Mouse (Mus musculus) limb, embryonic 15.5 days (tissue): ENCODE measurements around the gene Lyz2. TPM values are rescaled to one million over a fixed set of nuclear protein-coding genes. Genes with fewer than 3 reads are reported as not detected.
"Not testable (repeated sequence)": the region's sequence is repeated elsewhere in the genome, so short reads cannot be mapped to it uniquely, and the experiment has no call there.

Experiments
- ATAC-seq: fragments of 200-750 bp; cut with Nextera tagmentation; 2 replicates; pipeline ENCODE4 v1.8.0; 2017; ENCODE audit warnings: low read depth, moderate TSS enrichment; ENCODE audit not compliant: insufficient number of reproducible peaks, low FRiP score, low TSS enrichment
- H3K27ac ChIP-seq: fragments of 300-500 bp; sonication (generic); 2 replicates; pipeline ENCODE4 v1.5.1; 2015; ENCODE audit warnings: moderate library complexity, mild to moderate bottlenecking, inconsistent platforms
- H3K27me3 ChIP-seq: fragments of 300-500 bp; sonication (generic); 2 replicates; pipeline ENCODE4 v1.6.1; 2015; ENCODE audit warnings: inconsistent platforms
- H3K36me3 ChIP-seq: fragments of 300-500 bp; sonication (generic); 2 replicates; pipeline ENCODE4 v1.6.1; 2015; ENCODE audit warnings: inconsistent platforms
- H3K4me1 ChIP-seq: fragments of 300-500 bp; sonication (generic); 2 replicates; pipeline ENCODE4 v1.6.1; 2015; ENCODE audit warnings: inconsistent platforms
- H3K4me2 ChIP-seq: fragments of 300-500 bp; sonication (generic); 2 replicates; pipeline ENCODE4 v1.6.1; 2015; ENCODE audit warnings: mild to moderate bottlenecking, inconsistent platforms
- H3K4me3 ChIP-seq: fragments of 300-500 bp; sonication (generic); 2 replicates; pipeline ENCODE4 v1.5.1; 2015; ENCODE audit warnings: mild to moderate bottlenecking, inconsistent platforms
- H3K9ac ChIP-seq: fragments of 300-500 bp; sonication (generic); 2 replicates; pipeline ENCODE4 v1.6.1; 2015; ENCODE audit warnings: inconsistent platforms
- H3K9me3 ChIP-seq: fragments of 300-500 bp; sonication (generic); 2 replicates; pipeline ENCODE4 v1.6.1; 2016; ENCODE audit warnings: inconsistent platforms
- WGBS: fragments of 180-500 bp; shearing (Covaris S2); methylation state at CpG from one replicate; pipeline ENCODE4 v1.1.7; 2015; 5-methylcytosine and 5-hydroxymethylcytosine counted together
- polyA plus RNA-seq: library from polyadenylated mRNA; unstranded; fragments of >200 nt; fragmentation: Nextera tagmentation; extraction: Ambion mirVana; gene quantifications from 2 replicates; pipeline ENCODE4 v1.2.1, GENCODE M21; 2015

The Lyz2 gene
- polyA plus RNA-seq, 1 experiment from 2014 or later, result 119 TPM

GRCm38 (mm10) chr10:117283196-117283595 is 1.1 kb upstream of the Lyz2 start:
- not testable (repeated sequence) for H3K27ac ChIP-seq, H3K9ac ChIP-seq, H3K36me3 ChIP-seq, ATAC-seq, H3K9me3 ChIP-seq, H3K4me1 ChIP-seq, H3K4me2 ChIP-seq, H3K27me3 ChIP-seq, H3K4me3 ChIP-seq
- 85% methylated on average over 4 of the region's 4 CpGs for WGBS

- Histone ChIP-seq H3K4me2 (no peak overlapping the region), H3K4me3 (no peak overlapping the region), H3K9ac (no peak overlapping the region), H3K4me1 (no peaks in the 10 kb centered on the region), H3K36me3 (no peaks in the 10 kb centered on the region), H3K9me3 (no peaks in the 10 kb centered on the region), H3K27ac (no peak overlapping the region), H3K27me3 (no peaks in the 10 kb centered on the region)
- ATAC-seq, result no peak
- 70% methylated on average over 2 of the region's 2 CpGs for WGBS
Measured at GRCm38 (mm10) chr10:117282551-117282950, 430 bp upstream of the Lyz2 start.

- 85% methylated on average over 7 of the region's 7 CpGs for WGBS
- no peaks in the 10 kb centered on the region for H3K36me3 ChIP-seq
- no peak overlapping the region for H3K4me2 ChIP-seq
- no peaks in the 10 kb centered on the region for H3K27me3 ChIP-seq
- no peaks in the 10 kb centered on the region for H3K9me3 ChIP-seq
- H3K27ac ChIP-seq, result no peak overlapping the region
- H3K4me1 ChIP-seq, result no peaks in the 10 kb centered on the region
- H3K9ac ChIP-seq, result no peak overlapping the region
- no peak overlapping the region for H3K4me3 ChIP-seq
- ATAC-seq, result no peak
Measured at GRCm38 (mm10) chr10:117281381-117281920, 670 bp downstream of the Lyz2 start.

GRCm38 (mm10) chr10:117280000-117280399 is 2.1 kb downstream of the Lyz2 start:
- Histone ChIP-seq H3K9me3 (no peaks in the 10 kb centered on the region), H3K4me2 (no peak overlapping the region), H3K27me3 (no peaks in the 10 kb centered on the region), H3K36me3 (no peaks in the 10 kb centered on the region), H3K9ac (no peak overlapping the region), H3K4me1 (no peaks in the 10 kb centered on the region), H3K4me3 (no peak overlapping the region), H3K27ac (no peak overlapping the region)
- WGBS, result 40% methylated on average over 1 of the region's 1 CpGs
- ATAC-seq, result no peak

GRCm38 (mm10) chr10:117278510-117278909 is 3.6 kb downstream of the Lyz2 start:
- not testable (repeated sequence) for H3K4me3 ChIP-seq, H3K36me3 ChIP-seq, H3K4me1 ChIP-seq, ATAC-seq, H3K4me2 ChIP-seq, H3K9ac ChIP-seq, H3K9me3 ChIP-seq, H3K27ac ChIP-seq, H3K27me3 ChIP-seq
- WGBS, result 62% methylated on average over 2 of the region's 2 CpGs

GRCm38 (mm10) chr10:117277779-117278178 is 4.3 kb downstream of the Lyz2 start:
- H3K36me3 ChIP-seq, H3K4me3 ChIP-seq, H3K27me3 ChIP-seq, H3K9me3 ChIP-seq, H3K4me1 ChIP-seq, H3K9ac ChIP-seq, H3K4me2 ChIP-seq, ATAC-seq, H3K27ac ChIP-seq: not testable (repeated sequence)
- WGBS, result 83% methylated on average over 9 of the region's 9 CpGs

GRCm38 (mm10) chr10:117275681-117276369 is 6.3 kb downstream of the Lyz2 start:
- no peak overlapping the region for H3K4me3 ChIP-seq
- no peaks in the 10 kb centered on the region for H3K36me3 ChIP-seq
- no peak for ATAC-seq
- H3K4me2 ChIP-seq, result no peak overlapping the region
- H3K4me1 ChIP-seq, result no peaks in the 10 kb centered on the region
- H3K9ac ChIP-seq, result no peak overlapping the region
- WGBS, result 81% methylated on average over 10 of the region's 10 CpGs
- no peaks in the 10 kb centered on the region for H3K27me3 ChIP-seq
- H3K9me3 ChIP-seq, result no peaks in the 10 kb centered on the region
- H3K27ac ChIP-seq, result no peak overlapping the region

- H3K27ac ChIP-seq, ATAC-seq, H3K4me1 ChIP-seq, H3K27me3 ChIP-seq, H3K36me3 ChIP-seq, H3K4me3 ChIP-seq, H3K9me3 ChIP-seq, H3K4me2 ChIP-seq, H3K9ac ChIP-seq: not testable (repeated sequence)
- 84% methylated on average over 4 of the region's 7 CpGs for WGBS
Measured at GRCm38 (mm10) chr10:117274645-117275044, 7.5 kb downstream of the Lyz2 start.

GRCm38 (mm10) chr10:117272023-117272422 is 10.1 kb downstream of the Lyz2 start:
- no peaks in the 10 kb centered on the region for H3K9me3 ChIP-seq
- H3K9ac ChIP-seq, result no peak overlapping the region
- H3K4me2 ChIP-seq, result no peak overlapping the region
- H3K36me3 ChIP-seq, result no peaks in the 10 kb centered on the region
- no peak overlapping the region for H3K27ac ChIP-seq
- no peaks in the 10 kb centered on the region for H3K27me3 ChIP-seq
- H3K4me1 ChIP-seq, result no peaks in the 10 kb centered on the region
- H3K4me3 ChIP-seq, result no peak overlapping the region
- ATAC-seq, result no peak

- no peak for ATAC-seq
- H3K9me3 ChIP-seq, result peaks cover 5% of the 10 kb centered on the region; the same call in 1 of the 2 replicates
- H3K36me3 ChIP-seq, result no peaks in the 10 kb centered on the region
- no peak overlapping the region for H3K4me2 ChIP-seq
- no peaks in the 10 kb centered on the region for H3K27me3 ChIP-seq
- no peak overlapping the region for H3K9ac ChIP-seq
- H3K4me3 ChIP-seq, result no peak overlapping the region
- no peaks in the 10 kb centered on the region for H3K4me1 ChIP-seq
- no peak overlapping the region for H3K27ac ChIP-seq
Measured at GRCm38 (mm10) chr10:117259870-117260269, 22.3 kb downstream of the Lyz2 start.

- no peak within 1 kb of the TSS for H3K4me2 ChIP-seq
- 88% methylated on average over 12 of the region's 12 CpGs for WGBS
- H3K9ac ChIP-seq, result no peak within 1 kb of the TSS
Measured at GRCm38 (mm10) chr10:117238603-117239002, 43.5 kb downstream of the Lyz2 start, which contains the start of gene 9530003J23Rik. TSS of gene 9530003J23Rik (minus strand) at chr10:117238703.

GRCm38 (mm10) chr10:117235866-117236265 is 46.3 kb downstream of the Lyz2 start:
- Histone ChIP-seq H3K27ac (no peak overlapping the region), H3K4me3 (no peak overlapping the region), H3K36me3 (no peaks in the 10 kb centered on the region), H3K4me1 (0 out of 2 replicates have a peak, but pooled peaks cover 3% of the 10 kb centered on the region), H3K27me3 (no peaks in the 10 kb centered on the region), H3K9ac (no peak overlapping the region), H3K9me3 (no peaks in the 10 kb centered on the region), H3K4me2 (peak overlapping the region; percentile 17; the same call in 1 of the 2 replicates)
- no peak for ATAC-seq
- WGBS, result 30% methylated on average over 11 of the region's 11 CpGs

More at GRCm38 (mm10) chr10:117238603-117239002, 43.5 kb downstream of the Lyz2 start, which contains the start of gene 9530003J23Rik:
- H3K27ac ChIP-seq, result no peak within 1 kb of the TSS
- ATAC-seq, result no peak
- no peaks in the 10 kb centered on the region for H3K9me3 ChIP-seq
- no peaks in the 10 kb centered on the region for H3K36me3 ChIP-seq
- no peak within 1 kb of the TSS for H3K4me3 ChIP-seq
- 0 out of 2 replicates have a peak, but pooled peaks cover 3% of the 10 kb centered on the region for H3K4me1 ChIP-seq
- H3K27me3 ChIP-seq, result no peaks in the 10 kb centered on the region
